Mouse (Mus musculus) lung, embryonic 14.5 days (tissue): Measurements from ENCODE around the gene Slc26a9. TPM values are rescaled to one million over a fixed set of nuclear protein-coding genes. Genes with fewer than 3 reads are reported as not detected.
A peak's percentile ranks its signal among the peaks of the same experiment; 100 is the strongest.

Experiments
- ATAC-seq: fragments of 200-750 bp; cut with Nextera tagmentation; 2 replicates; pipeline ENCODE4 v1.8.0; 2017; ENCODE audit warnings: mild to moderate bottlenecking, moderate TSS enrichment, moderate library complexity; ENCODE audit not compliant: insufficient read depth
- DNase-seq: peaks from one replicate; pipeline ENCODE4 v3.0.0-alpha.2; 2015
- H3K27ac ChIP-seq: fragments of 300-500 bp; sonication (generic); 2 replicates; pipeline ENCODE4 v1.5.1; 2014; ENCODE audit warnings: low read depth, mild to moderate bottlenecking, moderate library complexity
- H3K27me3 ChIP-seq: fragments of 300-500 bp; sonication (generic); 2 replicates; pipeline ENCODE4 v1.6.1; 2014; ENCODE audit warnings: low read length, control low read depth; ENCODE audit not compliant: insufficient read depth
- H3K36me3 ChIP-seq: fragments of 300-500 bp; sonication (generic); 2 replicates; pipeline ENCODE4 v1.6.1; 2014; ENCODE audit warnings: control low read depth; ENCODE audit not compliant: insufficient read depth
- H3K4me1 ChIP-seq: fragments of 300-500 bp; sonication (generic); 2 replicates; pipeline ENCODE4 v1.6.1; 2014; ENCODE audit warnings: antibody characterized with exemption, control low read depth; ENCODE audit not compliant: insufficient read depth
- H3K4me2 ChIP-seq: fragments of 300-500 bp; sonication (generic); 2 replicates; pipeline ENCODE4 v1.6.1; 2014; ENCODE audit warnings: mild to moderate bottlenecking
- H3K4me3 ChIP-seq: fragments of 300-500 bp; sonication (generic); 2 replicates; pipeline ENCODE4 v1.5.1; 2014; ENCODE audit warnings: low read depth, low read length
- H3K9ac ChIP-seq: fragments of 300-500 bp; sonication (generic); 2 replicates; pipeline ENCODE4 v1.6.1; 2014
- H3K9me3 ChIP-seq: fragments of 300-500 bp; sonication (generic); 2 replicates; pipeline ENCODE4 v1.6.1; 2016; ENCODE audit warnings: low read depth, low read length, control low read depth
- CTCF ChIP-seq: IDR thresholded peaks from 2 replicates; pipeline ENCODE4 v1.5.1; 2016; ENCODE audit warnings: antibody characterized with exemption, low read depth
- WGBS: fragments of 180-500 bp; shearing (Covaris S2); extraction: QIAGEN DNeasy Blood & Tissue Kit; methylation state at CpG from one replicate; pipeline ENCODE4 v1.1.7; 2014; 5-methylcytosine and 5-hydroxymethylcytosine counted together
- polyA plus RNA-seq: library from polyadenylated mRNA; unstranded; fragments of >200 nt; fragmentation: Nextera tagmentation; extraction: Ambion mirVana; gene quantifications from 2 replicates; pipeline ENCODE4 v1.2.1, GENCODE M21; 2014

The Slc26a9 gene
- polyA plus RNA-seq, 1 experiment from 2014 or later, result 4.7 TPM

DNA sequence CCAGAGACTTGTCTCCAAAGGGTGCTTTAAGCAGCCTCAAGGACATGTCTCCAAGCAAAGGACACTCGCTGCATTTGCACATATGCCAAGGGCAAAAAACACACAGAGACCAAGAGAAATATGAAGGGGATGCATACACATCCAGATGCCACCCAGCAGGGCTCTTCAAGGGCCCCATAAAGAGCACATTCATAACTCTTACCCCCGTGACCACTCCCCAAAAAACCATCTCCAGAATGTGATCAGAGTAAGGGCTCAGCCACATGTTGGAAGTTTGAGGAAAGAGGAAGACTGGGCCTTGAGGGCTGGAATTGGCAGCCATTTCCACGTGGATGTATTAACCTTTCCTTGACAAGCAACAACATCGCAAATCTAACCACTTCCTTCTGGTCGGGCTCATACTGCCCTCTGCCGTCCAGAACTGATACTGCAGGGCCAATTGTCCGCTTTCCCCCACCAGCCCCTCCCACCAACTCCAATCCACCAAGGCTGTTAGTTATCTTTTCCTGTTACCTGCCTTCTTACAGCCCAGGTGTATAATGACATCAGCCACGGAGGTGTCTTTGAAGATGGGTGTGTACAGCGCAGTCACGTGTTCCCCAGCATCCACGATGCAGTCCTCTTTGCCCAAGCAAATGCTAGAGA, 21.7 kb downstream of the Slc26a9 start:
- peak; percentile 37 for ATAC-seq
- 14% methylated on average over 11 of the region's 11 CpGs for WGBS
- H3K36me3 ChIP-seq, result no peaks in the 10 kb centered on the region
- H3K9me3 ChIP-seq, result no peaks in the 10 kb centered on the region
- H3K4me3 ChIP-seq, result no peak overlapping the region
- no peaks in the 10 kb centered on the region for H3K4me1 ChIP-seq
- H3K9ac ChIP-seq, result no peak overlapping the region; the same call in 1 of the 2 replicates
- H3K4me2 ChIP-seq, result no peak overlapping the region
- H3K27ac ChIP-seq, result no peak overlapping the region
- DNase-seq, result peak; percentile 90
- TF ChIP-seq CTCF, result peak; percentile 98
- no peaks in the 10 kb centered on the region for H3K27me3 ChIP-seq

DNA sequence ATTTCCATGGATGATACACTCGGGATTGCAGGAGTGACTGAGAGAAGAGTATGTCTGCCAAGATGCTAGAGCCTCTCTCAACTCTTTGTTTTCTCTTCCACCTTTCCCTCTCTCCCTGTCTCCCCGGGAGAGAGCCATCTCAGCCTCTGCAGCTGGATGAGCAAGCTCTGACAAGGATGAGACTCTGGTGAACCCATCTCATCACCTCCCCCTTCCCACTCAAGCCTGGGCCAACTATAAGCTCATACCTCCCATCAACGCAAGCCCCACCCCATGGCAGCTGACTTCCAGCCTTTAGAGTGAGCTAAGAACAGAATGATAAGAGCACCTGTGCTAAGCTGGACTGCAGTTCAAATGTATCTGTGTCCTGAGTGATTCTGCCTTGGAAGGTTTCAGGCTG, 25.5 kb downstream of the Slc26a9 start:
- Histone ChIP-seq H3K27ac (no peak overlapping the region), H3K27me3 (no peaks in the 10 kb centered on the region), H3K36me3 (no peaks in the 10 kb centered on the region), H3K4me2 (no peak overlapping the region), H3K4me1 (no peaks in the 10 kb centered on the region; the same call in 1 of the 2 replicates), H3K9me3 (no peaks in the 10 kb centered on the region), H3K9ac (no peak overlapping the region), H3K4me3 (no peak overlapping the region)
- ATAC-seq, result no peak
- no peak for DNase-seq
- WGBS, result 51% methylated on average over 3 of the region's 3 CpGs
- TF ChIP-seq CTCF, result no peak

DNA sequence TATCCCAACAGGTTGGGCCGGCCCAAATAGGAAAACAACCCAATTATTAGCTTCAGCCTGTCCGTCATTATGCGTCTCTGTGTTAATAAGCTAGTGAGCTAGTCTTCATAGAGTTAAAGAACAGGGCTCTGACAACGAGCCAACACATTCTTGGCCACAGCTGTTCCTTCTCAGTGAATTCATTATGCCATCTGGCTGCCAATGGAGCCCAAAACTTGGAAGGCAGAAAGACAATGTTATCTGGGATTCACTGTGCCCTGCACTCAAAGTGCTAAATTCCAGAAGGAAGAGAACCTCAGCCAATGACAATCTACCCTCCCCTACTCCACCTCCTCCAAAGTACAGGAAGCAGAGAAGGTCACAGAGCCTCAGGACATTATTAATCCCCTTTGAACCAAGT, 26.8 kb downstream of the Slc26a9 start:
- DNase-seq (peak; percentile 70), ATAC-seq (peak; percentile 28; the same call in 1 of the 2 replicates)
- Histone ChIP-seq H3K27me3 (no peaks in the 10 kb centered on the region), H3K4me1 (no peaks in the 10 kb centered on the region; the same call in 1 of the 2 replicates), H3K4me2 (no peak overlapping the region), H3K9me3 (no peaks in the 10 kb centered on the region), H3K4me3 (no peak overlapping the region), H3K27ac (no peak overlapping the region), H3K36me3 (no peaks in the 10 kb centered on the region), H3K9ac (no peak overlapping the region)
- no peak for TF ChIP-seq CTCF
- WGBS, result 69% methylated on average over 4 of the region's 4 CpGs

DNA sequence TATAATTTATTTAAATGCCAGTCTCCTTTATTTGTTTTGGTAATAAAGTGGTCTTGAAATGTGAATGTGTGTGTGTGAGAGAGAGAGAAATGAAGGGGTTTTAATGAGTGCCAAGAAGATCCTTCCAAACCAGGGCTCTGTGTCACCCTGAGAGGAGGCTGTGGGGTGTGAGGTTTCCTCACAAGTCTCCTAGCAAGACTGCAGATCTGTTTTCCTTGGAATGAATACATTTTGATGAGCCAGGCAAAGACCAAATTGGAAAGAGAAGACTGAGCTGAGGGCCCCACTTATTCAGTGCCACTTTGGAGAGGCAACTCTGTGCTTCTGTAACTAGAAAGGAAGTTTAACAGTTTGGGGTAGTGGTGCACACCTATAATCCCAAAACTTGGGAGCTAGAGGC, 27.6 kb downstream of the Slc26a9 start:
- DNase-seq (no peak), ATAC-seq (no peak)
- Histone ChIP-seq H3K9ac (no peak overlapping the region), H3K4me3 (no peak overlapping the region), H3K4me1 (no peaks in the 10 kb centered on the region; the same call in 1 of the 2 replicates), H3K27me3 (no peaks in the 10 kb centered on the region), H3K27ac (no peak overlapping the region), H3K9me3 (no peaks in the 10 kb centered on the region), H3K36me3 (no peaks in the 10 kb centered on the region), H3K4me2 (no peak overlapping the region)
- TF ChIP-seq CTCF, result no peak

DNA sequence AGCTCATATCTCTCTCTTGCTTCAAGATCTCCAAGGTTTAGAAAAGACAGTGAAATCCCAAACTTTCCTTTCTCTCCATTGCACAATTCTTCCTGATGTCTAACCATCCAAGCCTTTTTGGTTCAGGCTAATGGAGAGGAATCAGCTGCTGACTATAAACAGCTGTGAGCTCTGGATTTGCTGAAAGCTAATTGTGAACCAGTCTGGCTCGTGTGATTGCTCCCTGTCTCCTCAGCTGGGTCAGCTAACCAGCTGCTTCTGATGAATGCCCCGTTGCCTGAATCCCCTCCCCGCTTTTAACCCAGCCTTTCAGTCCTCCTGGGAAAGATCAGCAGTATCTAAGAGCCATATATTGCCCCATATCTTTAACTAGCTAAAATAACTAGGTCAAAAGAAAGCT, 50.8 kb downstream of the Slc26a9 start:
- Histone ChIP-seq H3K27me3 (no peaks in the 10 kb centered on the region), H3K9me3 (no peaks in the 10 kb centered on the region), H3K36me3 (no peaks in the 10 kb centered on the region), H3K27ac (no peak overlapping the region), H3K4me1 (no peaks in the 10 kb centered on the region), H3K4me3 (no peak overlapping the region), H3K4me2 (no peak overlapping the region), H3K9ac (no peak overlapping the region)
- ATAC-seq (no peak), DNase-seq (peak; percentile 24)
- TF ChIP-seq CTCF, result no peak
- WGBS, result 36% methylated on average over 3 of the region's 3 CpGs

DNA sequence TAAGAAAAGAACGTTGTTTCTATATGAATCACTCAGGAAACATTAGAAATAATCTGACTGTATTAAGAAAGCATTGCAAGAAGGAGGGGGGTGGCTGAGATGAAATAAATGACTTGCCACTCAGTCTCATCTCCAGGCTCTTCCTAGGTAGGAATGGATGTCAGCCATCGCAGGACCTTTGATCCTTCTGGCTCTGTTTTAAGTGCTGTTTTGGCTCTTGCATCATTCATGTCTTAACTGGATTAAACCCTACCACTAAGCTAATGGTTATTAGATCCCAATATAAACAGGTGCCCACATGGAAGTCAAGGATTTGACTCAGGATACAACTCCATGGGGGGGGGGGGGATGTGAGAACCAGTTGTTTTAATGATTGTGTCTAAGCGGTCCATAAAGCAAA, 51.3 kb downstream of the Slc26a9 start:
- DNase-seq (no peak), ATAC-seq (no peak)
- Histone ChIP-seq H3K9me3 (no peaks in the 10 kb centered on the region), H3K27ac (no peak overlapping the region), H3K4me1 (no peaks in the 10 kb centered on the region), H3K4me3 (no peak overlapping the region), H3K36me3 (no peaks in the 10 kb centered on the region), H3K4me2 (no peak overlapping the region), H3K9ac (no peak overlapping the region), H3K27me3 (no peaks in the 10 kb centered on the region)
- TF ChIP-seq CTCF, result no peak
- WGBS, result 77% methylated on average over 3 of the region's 3 CpGs

DNA sequence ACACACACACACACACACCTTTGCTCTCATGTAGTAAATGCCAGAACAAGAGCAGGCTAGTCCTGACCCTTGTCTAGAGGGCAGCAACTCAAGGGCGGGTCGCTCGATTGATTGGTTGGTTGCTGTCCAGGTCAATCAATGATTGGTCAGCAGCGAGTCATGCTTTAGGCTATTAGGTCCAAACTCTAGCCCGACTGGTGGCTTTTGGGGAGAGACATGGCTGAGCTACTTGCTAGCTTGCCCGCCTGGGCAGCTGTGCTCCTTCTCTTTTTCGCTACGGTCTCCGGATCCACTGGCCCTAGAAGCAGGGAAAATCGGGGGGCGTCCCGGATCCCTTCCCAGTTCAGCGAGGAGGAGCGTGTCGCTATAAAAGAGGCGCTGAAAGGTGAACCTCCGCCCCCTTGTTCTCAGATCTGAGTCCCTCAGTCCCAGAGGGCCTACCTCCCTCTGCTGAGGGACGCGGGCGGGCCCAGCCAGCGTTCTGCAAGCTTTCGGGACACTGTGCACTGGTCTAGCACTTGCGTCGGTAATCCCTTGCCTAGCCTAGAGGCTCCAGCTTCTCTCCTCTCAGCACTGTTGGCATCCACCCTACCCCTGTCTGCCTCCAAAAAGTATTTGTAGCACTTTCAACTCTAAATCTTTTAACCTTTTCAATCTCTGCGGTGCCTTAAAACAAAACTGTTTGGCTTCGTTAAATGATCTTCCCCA, 53.5 kb downstream of the Slc26a9 start, which contains the start of gene Pm20d1:
Pm20d1 (plus strand) TSS at position 180 of the 708 bp plus-strand sequence.
- no peak for ATAC-seq
- no peak within 1 kb of the TSS for H3K27ac ChIP-seq
- H3K4me3 ChIP-seq, result peak within 1 kb of the TSS; percentile 10; the same call in 1 of the 2 replicates
- H3K9ac ChIP-seq, result peak within 1 kb of the TSS; percentile 10; the same call in 1 of the 2 replicates
- no peaks in the 10 kb centered on the region for H3K9me3 ChIP-seq
- 9% methylated on average over 26 of the region's 26 CpGs for whole genome bisulfite sequencing
- no peak for TF ChIP-seq CTCF
- no peaks in the 10 kb centered on the region for H3K36me3 ChIP-seq
- peak; percentile 25 for DNase-seq
- H3K27me3 ChIP-seq, result no peaks in the 10 kb centered on the region
- peak within 1 kb of the TSS; percentile 49 for H3K4me2 ChIP-seq
- H3K4me1 ChIP-seq, result no peaks in the 10 kb centered on the region
